Mouse (Mus musculus): ENCODE data around the gene Rab3c. TPM values are rescaled to one million over a fixed set of nuclear protein-coding genes. Genes with fewer than 3 reads are reported as not detected.

The Rab3c gene
- total RNA-seq (2023), result not detected

DNA sequence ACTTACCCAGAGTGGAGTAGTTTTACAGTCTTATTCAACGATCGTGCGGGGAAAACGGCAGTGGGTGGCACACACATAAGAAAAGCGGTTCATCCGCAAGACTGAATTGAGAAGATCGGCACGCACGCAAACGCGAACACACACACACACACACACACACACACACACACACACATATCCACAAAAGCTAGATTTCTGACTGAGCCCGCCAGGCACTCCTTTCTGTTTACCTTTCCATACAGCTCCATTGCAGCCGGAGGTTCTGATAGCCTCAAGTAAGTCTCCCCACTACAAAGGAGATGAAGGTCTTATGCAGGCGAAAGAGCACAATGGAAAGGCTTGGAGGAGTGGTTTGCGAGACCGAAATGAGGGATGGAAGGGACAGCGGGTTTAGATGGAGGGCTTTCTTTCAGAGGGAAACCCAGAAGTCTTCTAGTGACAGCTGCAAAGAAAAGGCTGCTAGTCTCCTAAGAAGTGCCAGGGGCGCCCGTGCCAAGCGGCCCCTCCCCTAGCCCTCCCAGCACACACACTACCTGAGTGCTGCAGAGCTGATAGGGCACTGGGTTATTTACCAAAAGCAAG is at the start of gene Rab3c:
TSS of gene Rab3c (minus strand) at position 434 of the 582 bp plus-strand sequence.

Other genes starting within 250 kb of the Rab3c start
- gene Gapt, start 76.2 kb upstream of the Rab3c start, total RNA-seq (2023), result under 1 TPM in 1 of 2 experiments, not detected in 1; 0.82 TPM
- gene Plk2, start 114.0 kb upstream of the Rab3c start, total RNA-seq (2023), result 10 to 100 TPM; 13.2 to 19.4 TPM

Measured in T-cell, adult 66 days (primary cell).